Mouse (Mus musculus): ENCODE measurements around the gene AL731706.1.

AL731706.1 gene

DNA sequence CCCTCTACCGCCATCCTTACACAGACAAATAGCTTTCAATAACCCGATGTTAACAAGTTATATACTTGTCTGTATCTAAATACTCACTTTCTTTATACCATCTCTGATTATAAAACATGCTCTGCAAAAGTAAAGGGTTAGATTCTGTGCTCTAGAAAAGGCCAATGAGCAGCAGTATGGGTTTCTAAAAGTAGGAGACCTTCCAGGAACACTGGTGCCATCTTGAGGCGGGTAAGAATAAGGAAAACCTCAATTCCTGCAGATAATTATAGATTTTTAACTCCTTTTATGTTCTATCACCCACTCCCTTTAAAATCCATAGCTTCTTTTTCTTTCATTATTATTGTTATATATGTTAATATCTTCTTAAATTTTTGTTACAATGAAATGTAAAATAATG lies 55.3 kb downstream of the AL731706.1 start:
- DNase-seq (ENCODE audit: low spot score in 2 of 2), result no peak

DNA sequence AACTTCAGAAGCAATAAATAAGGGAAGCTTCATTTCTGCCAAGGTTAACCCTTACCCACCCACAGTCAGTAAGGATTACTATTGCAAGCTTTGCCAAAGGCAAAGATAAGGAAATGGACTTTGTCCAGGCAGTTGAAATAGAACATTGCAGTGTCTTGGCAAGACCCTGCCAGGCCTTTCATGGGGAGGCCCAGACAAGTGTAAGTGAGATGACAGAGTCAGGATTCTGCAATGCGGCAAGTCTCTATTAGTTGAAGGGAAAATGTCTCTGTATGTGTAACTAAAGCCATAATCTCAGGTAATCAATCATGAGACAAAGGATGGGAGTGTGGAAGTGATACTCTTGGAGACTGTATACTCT lies 56.5 kb downstream of the AL731706.1 start:
- DNase-seq (ENCODE audit: low spot score in 2 of 2), result peak in 1 of 2 experiments; percentile 13

DNA sequence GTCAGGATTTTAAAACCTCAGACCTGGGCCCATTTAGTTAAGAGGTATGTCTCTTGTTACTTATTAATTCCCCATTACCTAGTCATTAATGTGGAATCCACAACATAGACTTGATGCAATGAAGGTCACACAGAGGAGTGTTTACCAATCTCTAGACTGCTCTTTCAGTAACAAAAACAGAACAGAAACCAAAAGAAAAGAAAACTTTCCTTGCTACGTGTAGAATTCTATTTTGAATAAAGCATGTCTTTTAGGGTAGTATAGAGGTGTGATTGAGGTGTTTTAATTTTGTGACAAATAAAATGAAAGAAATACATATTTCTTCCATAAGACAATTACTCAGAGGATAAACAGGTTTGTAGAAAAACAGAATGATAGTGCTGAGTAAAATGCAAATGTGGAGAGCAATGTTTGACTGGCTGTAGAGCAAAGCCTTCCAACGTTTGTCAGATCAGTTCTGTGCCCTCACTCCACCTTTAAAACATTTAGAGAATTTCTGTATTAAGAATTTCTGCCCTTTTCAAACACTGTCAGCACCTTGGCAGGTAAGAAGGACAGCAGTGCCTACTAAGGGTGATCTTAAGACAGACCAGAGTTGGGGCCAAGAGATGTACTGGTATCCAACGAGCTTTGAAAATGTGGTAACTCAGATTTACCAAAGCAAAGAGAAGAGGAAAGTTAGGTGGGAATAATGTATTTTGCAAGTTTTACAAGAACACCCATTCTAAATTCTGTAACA lies 57.0 kb downstream of the AL731706.1 start:
- DNase-seq (ENCODE audit: low spot score in 2 of 2), result no peak

DNA sequence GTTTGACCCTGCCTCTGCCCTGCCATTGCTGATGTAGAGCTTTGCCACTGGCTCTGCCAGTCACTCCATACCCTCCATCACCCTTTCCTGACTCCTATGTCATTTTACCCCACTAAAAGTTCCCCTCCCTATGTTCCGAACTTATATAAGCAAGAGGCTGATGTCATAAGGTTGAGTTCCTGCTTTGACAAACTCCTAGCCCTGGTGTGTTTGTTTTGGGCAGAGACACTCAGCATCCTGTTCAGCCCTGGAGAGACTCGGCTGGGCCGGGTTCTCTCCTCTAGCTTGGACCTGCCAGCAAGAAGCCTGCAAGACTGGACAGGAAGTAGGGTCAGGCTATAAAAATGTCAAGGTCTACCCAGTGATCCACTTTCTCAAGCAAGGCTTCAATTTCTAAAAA lies 58.3 kb downstream of the AL731706.1 start:
- peak; percentile 14 to 54 for DNase-seq (ENCODE audit: low spot score in 2 of 2)
